Mouse (Mus musculus): Measurements from ENCODE around the gene Slc26a3.

- no peak for TF ChIP-seq POLR2A (IDR thresholded peaks at IDR 0.05; ENCODE audit: insufficient read depth, low read depth, low read length)
- no peak for TF ChIP-seq EP300 (IDR thresholded peaks at IDR 0.05; ENCODE audit: insufficient read depth, low read depth, low read length)
These were observed 95.8 kb downstream of the Slc26a3 start for GRCm38 (mm10) chr12:31486431-31486830.
